Mouse (Mus musculus) cerebellum, adult 9-10 months (tissue): ENCODE measurements at regions not wholly inside any gene's neighbourhood (a gene's known extent, or its start where the extent isn't known, plus 50 kb on each side); places are given as distances from the start of the nearest gene placed in this dataset.
"Not testable (repeated sequence)": the region's sequence is repeated elsewhere in the genome, so short reads cannot be mapped to it uniquely, and the experiment has no call there.

ENCODE experiments used
- DNase-seq: peaks from one replicate; pipeline ENCODE4 v3.0.0; 2022

DNA sequence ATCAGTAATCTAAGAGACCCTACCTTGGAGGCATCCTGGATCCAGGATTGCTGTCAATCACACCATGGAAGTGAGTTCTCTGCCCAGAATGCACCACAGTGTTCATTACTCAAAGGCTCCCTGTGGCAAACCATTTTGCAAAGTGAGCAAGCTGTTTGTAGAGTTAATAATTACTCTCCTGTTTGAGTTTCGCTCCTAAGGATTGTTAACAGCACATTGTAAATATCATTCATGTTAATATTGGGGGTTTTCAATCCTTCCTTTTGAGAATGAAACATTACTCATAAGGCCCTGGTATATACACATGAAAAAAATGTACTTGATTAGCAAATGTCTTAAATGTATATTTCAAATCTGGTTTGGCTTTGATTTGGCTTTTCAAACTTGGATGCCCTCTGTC lies 58.1 kb upstream of the Clstn2 start:
- DNase-seq: no peak

DNA sequence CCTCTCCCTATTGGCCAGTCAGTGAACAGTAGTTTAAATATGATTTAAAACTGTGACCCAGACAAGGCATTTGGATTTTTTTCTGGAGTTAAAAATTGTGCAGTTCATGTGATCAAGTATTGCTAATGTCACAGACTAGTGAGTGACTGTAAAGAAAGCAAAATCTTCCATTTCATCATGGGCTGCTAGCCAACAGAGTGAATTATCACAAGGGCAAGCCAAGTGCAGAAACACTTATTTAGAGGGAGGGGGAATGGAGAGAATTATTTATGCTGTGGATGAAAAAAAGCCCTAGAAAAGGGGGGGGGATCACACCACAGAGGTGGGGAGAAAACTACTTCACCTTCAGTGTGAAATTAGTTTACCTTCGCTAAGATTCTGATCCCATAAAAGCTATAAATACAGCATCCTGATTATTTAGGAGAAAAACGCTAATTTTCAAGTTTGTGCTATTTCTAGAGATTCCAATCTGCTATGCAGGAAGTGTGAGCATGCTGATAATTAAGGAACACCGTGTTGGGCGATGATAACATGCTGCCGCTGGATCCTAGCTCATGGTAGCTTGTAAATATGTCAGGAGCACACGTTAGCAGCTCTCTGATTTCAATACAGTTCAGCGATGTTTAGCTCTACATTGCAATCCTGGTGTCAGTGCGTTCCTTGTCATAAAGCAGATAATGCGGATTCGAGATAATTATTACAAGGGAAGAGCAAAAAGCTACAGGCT lies 62.2 kb upstream of the Clstn2 start:
- DNase-seq: no peak

DNA sequence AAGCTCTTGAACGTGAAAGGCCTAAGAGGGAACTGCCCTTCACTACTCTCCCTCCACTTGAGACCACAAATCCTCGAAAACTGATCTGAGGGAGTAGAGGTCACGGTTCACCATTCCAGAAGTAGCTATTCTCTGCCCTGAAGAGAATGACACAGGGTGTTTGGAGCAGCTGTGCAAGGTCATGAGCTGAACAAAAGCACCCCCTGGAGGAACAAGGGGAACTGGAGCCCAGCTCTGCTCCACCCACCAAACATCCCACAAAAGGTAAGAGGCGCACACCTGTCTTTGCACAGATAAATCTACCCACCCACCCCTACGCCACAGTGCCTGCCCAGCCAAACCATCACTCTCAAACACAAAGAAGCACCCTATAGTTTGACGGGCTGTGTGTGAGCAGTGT lies 90.4 kb upstream of the Clstn2 start:
- peak; percentile 27 for DNase-seq

DNA sequence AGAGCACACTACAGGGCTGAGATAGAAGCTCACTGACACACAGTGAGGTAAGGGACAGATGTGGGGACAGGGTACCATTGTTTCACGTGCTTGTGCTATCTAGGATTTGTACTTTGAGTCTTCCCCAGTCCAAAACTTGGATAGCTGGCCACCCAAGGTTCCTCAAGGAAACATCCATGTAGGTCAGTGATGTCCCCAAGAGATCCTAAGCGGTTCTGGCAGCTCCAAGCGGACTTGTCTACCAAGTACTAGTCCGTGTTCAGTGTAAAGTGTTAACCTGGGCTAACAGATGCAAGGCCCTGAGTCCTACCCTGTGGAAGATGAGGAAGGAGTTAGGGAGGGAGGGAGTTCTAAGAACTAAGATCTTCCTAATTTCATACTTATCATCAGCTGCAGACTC lies 96.6 kb upstream of the Clstn2 start:
- no peak for DNase-seq

DNA sequence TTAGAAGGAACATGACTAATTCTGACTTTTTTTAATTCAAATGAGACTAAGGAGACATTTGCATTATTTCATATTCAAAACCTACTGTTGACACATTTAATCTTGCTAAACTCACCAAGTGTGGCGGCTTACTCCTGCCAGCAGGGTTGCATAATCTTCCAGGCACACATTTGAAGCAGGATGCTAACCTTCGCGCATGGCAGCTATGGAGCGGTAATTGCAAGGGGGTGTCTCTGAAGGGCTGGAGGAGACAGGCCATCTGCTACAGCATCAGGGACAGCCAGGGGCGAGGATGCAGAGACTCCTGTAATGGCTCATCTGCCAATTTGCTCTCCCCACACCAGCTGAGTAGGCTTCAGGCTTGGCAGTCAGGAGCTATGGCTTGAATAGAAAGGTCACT lies 97.9 kb upstream of the Clstn2 start:
- DNase-seq: peak; percentile 82

DNA sequence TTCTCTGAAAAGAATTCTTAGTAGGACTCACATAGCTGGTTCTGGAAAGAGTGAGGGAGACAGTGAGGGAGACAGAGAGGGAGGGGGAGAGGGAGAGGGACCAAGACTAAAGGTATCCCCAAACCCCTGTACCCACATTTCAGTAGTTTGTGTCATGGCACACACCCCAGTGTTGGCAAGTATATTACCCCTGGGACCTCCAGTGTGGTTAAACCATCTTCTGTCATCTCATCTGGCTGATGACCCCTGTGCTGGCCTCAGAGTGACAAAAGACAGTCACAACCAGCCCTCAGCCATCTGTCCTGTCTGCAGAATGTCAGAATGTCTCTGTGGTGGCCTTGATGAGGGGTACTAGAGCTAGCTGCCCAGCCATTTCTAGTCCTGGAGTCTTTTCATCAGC lies 107.6 kb upstream of the Clstn2 start:
- DNase-seq: no peak

DNA sequence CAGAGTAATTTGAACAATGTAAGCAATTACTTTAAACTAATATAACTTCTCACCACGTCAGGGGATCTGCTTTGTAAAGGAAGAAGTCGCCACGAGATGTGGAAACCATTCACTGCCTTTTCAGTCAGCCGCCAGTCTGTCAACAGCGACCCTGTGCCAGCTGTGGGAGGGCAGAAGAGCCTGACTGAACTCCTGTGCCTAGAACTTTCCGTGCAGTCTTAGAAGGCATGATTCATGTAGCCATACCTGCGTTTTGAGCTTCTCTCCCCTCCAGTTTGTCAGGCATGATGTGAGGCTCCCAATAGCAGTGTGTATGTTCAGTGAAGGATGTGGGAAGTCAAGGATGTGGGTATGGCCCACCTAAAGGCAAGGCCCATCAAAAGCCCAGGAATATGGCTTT lies 109.1 kb upstream of the Clstn2 start:
- DNase-seq: no peak

DNA sequence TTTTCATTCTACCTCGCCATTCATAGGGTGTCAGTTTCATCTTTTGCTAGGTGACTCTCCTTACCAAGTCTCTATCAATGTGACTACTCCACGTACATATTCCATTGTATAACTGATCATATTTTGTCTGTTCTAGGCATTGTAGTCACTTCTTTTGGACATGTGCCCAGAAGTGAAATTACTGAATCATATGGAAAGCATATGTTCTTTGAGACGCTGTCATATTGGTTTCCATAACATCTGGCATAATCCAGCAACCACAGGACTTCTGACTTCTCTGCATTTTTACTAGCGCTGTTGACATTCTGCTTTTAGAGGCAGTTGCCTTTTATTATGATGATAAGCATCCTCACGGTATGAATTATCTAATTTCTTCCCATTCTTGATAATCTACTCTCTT lies 113.9 kb upstream of the Clstn2 start:
- DNase-seq: no peak

DNA sequence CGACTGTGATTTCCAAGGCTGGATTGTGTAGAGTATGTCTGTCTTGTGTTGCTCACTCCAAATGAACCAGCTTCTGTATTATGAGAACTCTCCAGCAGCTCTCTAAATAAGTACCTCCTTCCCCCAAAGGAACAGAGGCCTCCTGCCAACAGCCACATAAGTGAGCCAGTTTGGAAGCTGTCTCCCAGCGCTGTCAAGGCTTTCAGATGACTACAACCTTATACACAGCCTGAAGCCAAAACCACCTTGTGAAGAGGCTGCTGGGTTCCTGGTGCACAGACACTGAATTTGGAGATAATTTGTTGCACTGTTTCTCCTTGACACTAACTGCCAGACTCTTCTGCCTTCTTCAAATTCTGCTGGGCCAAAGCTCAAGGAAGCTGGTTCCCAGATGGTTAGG lies 125.4 kb upstream of the Clstn2 start:
- no peak for DNase-seq

DNA sequence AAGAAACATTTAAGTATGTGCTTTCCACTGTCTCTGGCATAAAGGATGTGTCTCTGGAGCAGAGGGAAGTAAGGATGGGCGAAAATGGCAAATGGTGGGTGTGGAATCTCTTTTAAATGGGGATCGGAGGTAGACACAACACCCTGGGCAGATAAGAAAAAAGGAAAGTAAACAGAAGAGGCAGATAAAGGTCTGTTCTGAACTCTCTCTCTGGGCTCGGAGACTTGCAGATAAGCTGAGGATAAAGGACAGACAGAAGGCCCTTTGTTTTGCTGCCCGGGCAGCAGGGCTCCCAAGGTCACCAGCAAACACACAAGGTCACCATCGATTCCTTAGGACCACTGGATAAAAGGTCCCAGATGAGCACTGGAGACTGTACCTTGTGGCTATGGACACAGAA lies 122.7 kb upstream of the Nmnat3 start:
- DNase-seq: no peak

DNA sequence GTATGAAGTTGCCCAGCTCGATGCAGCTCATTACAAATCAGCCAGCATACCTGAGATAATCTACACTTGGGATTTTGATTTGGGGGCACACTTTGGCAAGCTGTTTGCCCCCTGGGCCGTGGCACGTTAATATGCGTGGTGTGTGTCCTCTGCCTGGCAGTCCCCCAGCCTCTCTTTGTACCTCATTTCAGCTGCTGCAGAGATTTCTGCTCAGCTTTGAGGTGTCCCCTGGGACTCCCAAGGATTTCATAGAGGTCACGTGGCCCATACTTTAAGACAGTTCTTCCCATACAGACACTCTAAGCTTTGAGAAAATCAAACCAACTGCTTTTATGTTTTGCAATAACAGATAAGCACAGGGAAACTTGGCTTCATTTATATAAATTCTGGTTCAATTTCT lies 113.2 kb upstream of the Nmnat3 start:
- no peak for DNase-seq

DNA sequence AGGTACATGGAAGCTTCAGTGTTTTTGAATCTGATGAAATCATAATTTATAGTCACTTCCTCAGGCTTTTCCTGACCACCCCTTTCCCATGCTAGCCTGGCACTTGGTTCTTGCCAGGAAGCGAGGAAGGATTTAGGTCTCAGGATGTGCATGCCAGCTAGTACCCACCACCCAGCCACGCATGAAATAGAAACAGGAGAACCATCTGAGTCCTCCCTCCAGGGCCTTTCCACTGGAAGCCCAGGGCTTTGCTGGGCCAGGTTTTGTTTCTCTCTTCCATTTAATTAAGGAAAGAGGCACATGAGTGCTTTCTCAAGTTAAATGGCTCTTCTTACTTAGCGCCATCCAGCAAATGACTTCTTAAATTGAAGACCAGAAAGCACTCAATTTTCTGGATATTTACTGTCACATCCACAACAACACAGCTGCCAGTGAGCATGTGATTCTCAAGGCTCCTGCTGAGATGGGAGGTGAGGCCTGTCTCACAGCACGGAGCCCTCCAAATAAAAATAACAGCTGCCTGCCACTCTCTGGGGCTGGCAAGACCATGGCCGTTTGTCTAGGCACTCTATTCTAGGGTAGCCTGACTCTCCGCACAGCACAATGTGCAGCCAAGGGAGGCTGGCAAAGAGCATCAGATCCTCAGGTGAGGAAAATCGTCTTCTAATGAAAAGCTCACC lies 110.4 kb upstream of the Nmnat3 start:
- DNase-seq: no peak

DNA sequence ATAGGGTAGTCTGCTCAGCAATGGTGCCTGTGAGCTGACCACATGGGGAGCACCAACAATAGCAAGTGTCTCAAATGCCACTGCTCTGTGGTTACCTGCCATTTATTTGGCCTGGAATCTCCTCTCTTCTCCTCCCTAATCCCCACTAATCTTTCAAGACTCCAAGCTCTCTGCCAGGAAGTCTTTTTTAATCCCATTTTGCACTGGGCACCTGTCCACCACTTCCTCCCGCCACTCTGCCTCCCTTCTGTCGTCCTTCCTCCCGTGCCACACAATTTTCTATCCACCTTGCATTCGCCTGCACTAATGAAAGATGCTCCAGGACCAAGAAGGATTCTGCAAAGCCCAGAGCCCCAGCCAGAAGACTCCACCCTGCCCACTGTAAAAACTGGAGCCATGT lies 106.5 kb upstream of the Nmnat3 start:
- peak; percentile 46 for DNase-seq

DNA sequence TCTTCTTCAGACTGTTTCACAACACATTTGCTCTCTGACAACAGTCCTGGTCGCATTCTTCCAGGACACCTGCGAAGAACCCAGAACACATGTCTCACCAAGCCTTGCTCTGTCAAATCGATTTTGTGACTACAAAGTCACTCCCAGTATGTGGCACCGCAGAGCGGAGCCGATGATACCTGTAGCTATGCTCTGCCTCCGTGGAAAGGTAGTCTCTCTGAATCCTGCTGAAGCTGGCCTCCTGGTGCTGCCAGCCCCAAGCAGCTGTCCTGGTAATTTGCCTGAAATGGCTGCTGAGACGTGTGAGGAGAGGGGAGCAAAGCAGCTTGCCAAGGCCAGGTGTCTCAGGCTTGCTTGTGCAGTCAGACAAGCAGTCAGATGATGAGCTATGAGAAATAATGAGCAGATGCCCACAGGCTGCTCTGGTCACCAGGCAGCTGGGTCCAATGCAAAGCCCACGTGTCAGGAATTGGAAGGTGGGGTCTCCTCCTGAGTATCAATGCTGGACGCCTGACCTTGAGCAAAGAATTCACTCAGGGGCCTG lies 100.4 kb upstream of the Nmnat3 start:
- DNase-seq: no peak

DNA sequence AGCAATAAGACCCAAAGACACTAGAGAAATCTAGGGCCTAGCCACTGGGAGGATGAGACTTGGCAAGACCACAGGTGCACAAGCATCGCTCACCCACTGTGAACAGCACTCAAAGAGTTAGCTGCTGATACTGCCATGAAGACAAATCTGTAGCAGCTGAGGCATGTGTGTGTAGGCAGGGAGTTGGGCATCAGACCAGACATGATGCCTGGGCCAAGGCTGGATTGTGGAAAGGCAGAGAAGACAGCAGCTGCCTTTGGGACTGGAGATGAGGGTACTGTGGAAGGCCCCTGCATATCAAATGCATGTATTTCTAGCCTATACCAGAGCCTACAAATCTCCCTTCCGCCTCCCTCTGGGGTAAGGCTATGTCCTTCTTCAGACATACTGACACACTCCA lies 92.9 kb upstream of the Nmnat3 start:
- peak; percentile 28 for DNase-seq

DNA sequence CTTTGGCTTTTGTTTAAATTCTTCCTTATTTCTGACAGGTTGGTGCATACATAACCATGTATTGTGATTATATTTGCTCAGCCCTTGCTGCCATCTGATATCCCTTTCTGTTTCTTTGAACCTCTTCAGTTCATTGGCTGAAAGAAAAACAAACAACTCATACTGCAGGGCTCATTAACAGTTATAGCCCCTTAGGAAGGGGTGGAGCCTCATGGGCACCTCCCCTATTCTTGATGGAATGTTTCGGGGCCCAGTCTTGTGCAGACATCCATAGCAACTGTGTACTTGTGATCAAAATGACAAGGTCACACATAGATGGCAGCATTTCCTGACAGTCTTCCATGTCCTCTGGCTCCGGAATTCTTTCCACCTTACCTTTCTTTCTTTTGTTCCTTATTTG lies 68.4 kb upstream of the Nmnat3 start:
- DNase-seq: no peak

DNA sequence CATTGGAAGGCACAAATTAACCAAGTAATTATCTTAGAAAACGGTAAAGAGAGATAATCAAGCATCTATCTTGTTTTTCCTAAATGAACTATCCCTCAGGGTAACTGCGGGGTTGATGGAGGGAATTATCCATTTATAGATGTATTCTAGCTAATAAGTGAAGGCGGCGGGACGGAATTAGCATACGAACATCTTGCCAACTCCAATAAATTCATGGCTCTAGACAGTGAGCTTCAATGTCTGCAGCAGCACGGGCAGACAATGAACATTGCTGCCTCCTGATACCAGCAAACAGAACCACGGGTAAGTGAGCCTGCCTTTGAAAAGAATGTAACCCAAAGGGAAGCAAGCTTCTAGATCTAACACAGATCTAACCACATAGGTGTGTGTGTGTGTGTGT lies 66.9 kb upstream of the Nmnat3 start:
- no peak for DNase-seq

DNA sequence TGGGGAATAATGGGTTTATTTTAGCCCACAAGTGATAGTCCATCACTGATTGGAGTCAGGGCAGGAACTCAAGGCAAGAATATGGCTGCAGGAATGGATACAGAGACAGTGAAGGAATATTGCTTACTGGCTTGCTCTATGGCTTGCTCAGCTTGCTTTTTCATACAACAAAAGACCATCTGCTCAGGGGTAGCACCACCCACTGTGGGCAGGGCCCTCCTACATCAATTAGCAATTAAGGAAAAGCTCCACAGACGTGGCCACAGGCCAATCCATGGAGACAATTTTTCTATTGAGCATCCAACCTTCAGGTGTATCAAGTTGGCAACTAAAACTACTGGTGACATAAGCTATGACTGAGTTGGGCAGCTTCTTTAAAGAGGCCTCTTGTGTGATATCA lies 65.5 kb upstream of the Nmnat3 start:
- DNase-seq: no peak

DNA sequence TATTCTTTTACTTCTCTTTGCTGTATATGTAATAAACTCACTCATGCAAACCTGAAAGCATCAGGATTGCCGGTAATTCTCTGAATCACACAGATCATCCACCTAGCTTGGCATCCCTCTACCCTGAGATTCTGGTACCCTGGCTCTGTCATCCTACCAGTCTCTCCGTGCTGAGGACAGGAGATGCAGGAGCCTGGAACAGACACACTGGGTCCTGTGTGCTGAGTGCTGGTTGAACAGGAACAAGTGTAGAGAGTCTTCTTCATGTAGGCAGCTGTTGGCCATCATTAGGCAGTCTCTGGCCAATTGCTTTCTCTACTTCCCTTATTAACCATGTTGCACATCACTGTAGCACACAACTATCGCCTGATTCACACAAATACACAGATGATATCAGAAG lies 59.0 kb upstream of the Nmnat3 start:
- no peak for DNase-seq

DNA sequence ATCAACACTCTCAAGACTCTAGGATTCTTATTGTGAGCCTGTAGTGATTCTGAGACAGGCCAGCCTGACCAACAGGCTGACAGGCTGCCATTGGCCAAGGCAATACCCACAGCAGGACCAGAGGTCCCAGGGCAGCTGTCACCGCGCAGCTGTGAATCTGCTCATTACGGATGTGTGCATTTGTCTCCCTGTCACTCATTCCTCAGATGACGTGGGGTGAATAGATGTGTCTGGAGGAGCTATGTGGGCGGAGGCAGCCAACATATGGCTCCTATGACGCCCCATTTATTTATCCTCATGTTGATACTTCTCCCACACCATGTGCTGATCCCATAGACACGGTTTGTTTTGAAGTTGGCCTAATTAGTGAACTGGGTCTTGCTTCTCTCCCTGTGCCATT lies 58.3 kb upstream of the Nmnat3 start:
- DNase-seq: no peak

DNA sequence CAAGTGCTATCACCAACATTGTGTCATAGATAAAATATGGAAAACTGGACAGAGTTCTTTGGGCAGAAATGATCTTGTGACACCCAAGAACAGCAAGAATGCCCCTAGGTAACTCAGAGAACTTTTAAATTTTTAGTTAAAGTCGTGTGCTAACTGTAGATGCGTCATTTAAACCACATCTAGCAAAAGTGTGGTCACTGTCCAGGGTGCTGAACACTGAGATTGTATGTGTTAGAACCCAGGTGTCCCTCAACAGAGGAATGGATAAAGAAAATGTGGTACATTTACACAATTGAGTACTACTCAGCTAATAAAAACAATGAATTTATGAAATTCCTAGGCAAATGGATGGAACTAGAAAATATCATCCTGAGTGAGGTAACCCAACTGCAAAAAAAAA lies 52.5 kb upstream of the Nmnat3 start:
- DNase-seq: not testable (repeated sequence)
